ENCODE assay signal across 8 mouse cellular contexts in genomic region chr1:170549059-170549458, GRCm38 (mm10). TPM values are rescaled to one million over a fixed set of nuclear protein-coding genes. Genes with fewer than 3 reads are reported as not detected.
DNase-seq lines count a peak whose midpoint lies in the region; ATAC-seq and TF ChIP-seq lines count a peak whose summit lies in the region.

No protein-coding gene starts in this region.

- H3K4me2 ChIP-seq in forebrain, embryonic 15.5 days (replicated peaks) = no peak overlapping the region
- no peak overlapping the region for H3K4me2 ChIP-seq in forebrain, embryonic 11.5 days (ENCODE audit: low read depth, low read length, severe bottlenecking)
- peak overlapping the region; percentile 15 for H3K4me2 ChIP-seq in lung, postnatal 0 days (replicated peaks; ENCODE audit: low read depth, low read length)

- H3K4me3 ChIP-seq in forebrain, embryonic 15.5 days = no peak overlapping the region
- no peak overlapping the region for H3K4me3 ChIP-seq in forebrain, embryonic 11.5 days (ENCODE audit: low read depth, low read length)
- no peak overlapping the region for H3K4me3 ChIP-seq in lung, postnatal 0 days (ENCODE audit: low read depth, low read length)

- ATAC-seq in forebrain, embryonic 15.5 days (replicated peaks) = peak; percentile 77
- no peak for ATAC-seq in forebrain, embryonic 11.5 days (replicated peaks; ENCODE audit: low FRiP score)
- ATAC-seq in lung, postnatal 0 days = peak; percentile 81

- H3K4me1 ChIP-seq in forebrain, embryonic 15.5 days = peaks cover 13% of the 10 kb centered on the region
- H3K4me1 ChIP-seq in forebrain, embryonic 11.5 days (replicated peaks; ENCODE audit: control insufficient read depth, insufficient read depth, low read length) = no peaks in the 10 kb centered on the region
- H3K4me1 ChIP-seq in lung, postnatal 0 days (ENCODE audit: insufficient read depth, low read depth, low read length) = no peaks in the 10 kb centered on the region

- intact Hi-C loops in heart, postnatal 10 days (cut with DNase I) = no loop called here

- TF ChIP-seq CTCF in lung, postnatal 0 days (IDR thresholded peaks at IDR 0.05) = no peak

- no peaks in the 10 kb centered on the region for H3K36me3 ChIP-seq in forebrain, embryonic 15.5 days
- H3K36me3 ChIP-seq in forebrain, embryonic 11.5 days (ENCODE audit: control insufficient read depth, insufficient read depth, low read length) = no peaks in the 10 kb centered on the region
- H3K36me3 ChIP-seq in lung, postnatal 0 days (ENCODE audit: insufficient read depth, low read length) = no peaks in the 10 kb centered on the region

- 25% methylated on average over 9 of the region's 9 CpGs for WGBS in forebrain, embryonic 15.5 days
- WGBS in forebrain, embryonic 11.5 days = 75% methylated on average over 9 of the region's 9 CpGs
- WGBS in lung, postnatal 0 days = 30% methylated on average over 9 of the region's 9 CpGs

- no peaks in the 10 kb centered on the region for H3K9me3 ChIP-seq in forebrain, embryonic 15.5 days
- no peaks in the 10 kb centered on the region for H3K9me3 ChIP-seq in forebrain, embryonic 11.5 days (ENCODE audit: control insufficient read depth, low read length)
- no peaks in the 10 kb centered on the region for H3K9me3 ChIP-seq in lung, postnatal 0 days (ENCODE audit: low read length)

- no peak for DNase-seq in forebrain, embryonic 11.5 days (ENCODE audit: low spot score)
- peak; percentile 27 for DNase-seq in ovary, adult 18-20 months (ENCODE audit: low spot score)
- no peak for DNase-seq in ovary, postnatal 10 days (ENCODE audit: low spot score)
- peak; percentile 64 to 67 for DNase-seq in heart, postnatal 10 days
- peak; percentile 91 for DNase-seq in lung, postnatal 0 days (ENCODE audit: low spot score)
- DNase-seq in B cell, adult 2 months = no peak
- DNase-seq in adrenal gland, postnatal 36 days = no peak

- no peak for TF ChIP-seq EP300 in lung, postnatal 0 days (IDR thresholded peaks at IDR 0.05)

- no peaks in the 10 kb centered on the region for H3K27me3 ChIP-seq in forebrain, embryonic 15.5 days
- H3K27me3 ChIP-seq in forebrain, embryonic 11.5 days (ENCODE audit: control insufficient read depth, insufficient read depth, low read length) = no peaks in the 10 kb centered on the region
- H3K27me3 ChIP-seq in lung, postnatal 0 days (replicated peaks; ENCODE audit: insufficient read depth, low read length) = no peaks in the 10 kb centered on the region

- H3K9ac ChIP-seq in forebrain, embryonic 15.5 days (replicated peaks) = no peak overlapping the region
- H3K9ac ChIP-seq in forebrain, embryonic 11.5 days (ENCODE audit: low read length) = no peak overlapping the region
- no peak overlapping the region for H3K9ac ChIP-seq in lung, postnatal 0 days (replicated peaks; ENCODE audit: low read depth)

- no peak overlapping the region; the same call in 1 of the 2 replicates for H3K27ac ChIP-seq in forebrain, embryonic 15.5 days (replicated peaks)
- no peak overlapping the region for H3K27ac ChIP-seq in forebrain, embryonic 11.5 days (ENCODE audit: low read depth, low read length)
- 0 out of 2 replicates have a peak overlapping the region, but pooled peaks have one; percentile 51 for H3K27ac ChIP-seq in lung, postnatal 0 days (ENCODE audit: low read length)

RNA-seq across cellular contexts. Expression of gene Nos1ap, which starts 40.6 kb away (rescaled TPM):
- 25.4 and 27.0 TPM in 2 replicates for polyA plus RNA-seq in forebrain, embryonic 15.5 days (2015; fragmentation: Nextera tagmentation; extraction: Ambion mirVana)
- 16.1 and 19.7 TPM in 2 replicates for polyA plus RNA-seq in forebrain, embryonic 11.5 days (2014; fragmentation: Nextera tagmentation; extraction: Ambion mirVana)
- 10 to 100 TPM; 17.7 to 22.5 TPM for total RNA-seq in heart, postnatal 10 days (2021)
- 8.0 and 9.9 TPM in 2 replicates for polyA plus RNA-seq in lung, postnatal 0 days (2015; fragmentation: Nextera tagmentation; extraction: Ambion mirVana)
- 10 to 100 TPM; 19.2 to 25.1 TPM for total RNA-seq in adrenal gland, postnatal 36 days (2021)

Comparison
In these comparisons a context has a peak if more than half of its experiments do, and no peak if none do; other contexts are left out.
1. DNase-seq: peak in ovary, adult 18-20 months (single experiment), heart, postnatal 10 days (2 of 2) and lung, postnatal 0 days (single experiment); none in forebrain, embryonic 11.5 days (single experiment), ovary, postnatal 10 days (single experiment), B cell, adult 2 months (0 of 2) and adrenal gland, postnatal 36 days (0 of 2).